Mouse (Mus musculus) MEL (cell line): ENCODE data around the gene Nr5a2.

Experiments
- CHD2 ChIP-seq: IDR thresholded peaks from 2 replicates; pipeline ENCODE4 v1.6.1; 2011; ENCODE audit warnings: low read length, improper control_type of control experiment
- CTCF ChIP-seq, 3 experiments: IDR thresholded peaks in 2 of 3; conservative IDR thresholded peaks in 1 of 3; 2 replicates each; pipeline ENCODE4 v1.5.1; 2011 to 2012; ENCODE audit warnings: low read length in 3 of 3, low read depth in 2 of 3, mild to moderate bottlenecking in 2 of 3, improper control_type of control experiment in 1 of 3, inconsistent platforms in 1 of 3, mixed read lengths in 1 of 3, moderate library complexity in 1 of 3; ENCODE audit not compliant: control insufficient read depth in 1 of 3, insufficient read depth in 1 of 3, poor library complexity in 1 of 3, severe bottlenecking in 1 of 3
- E2F4 ChIP-seq: IDR thresholded peaks from 2 replicates; pipeline ENCODE4 v1.6.1; 2011; ENCODE audit warnings: low read depth, low read length, improper control_type of control experiment, borderline replicate concordance
- HCFC1 ChIP-seq: IDR thresholded peaks from 2 replicates; pipeline ENCODE4 v1.6.1; 2012; ENCODE audit warnings: low read depth, mild to moderate bottlenecking, inconsistent platforms, low read length, improper control_type of control experiment, moderate library complexity
- POLR2A ChIP-seq, 2 experiments: IDR thresholded peaks; 2 replicates each; pipeline ENCODE4 v1.6.1; 2011 to 2012; ENCODE audit warnings: low read length in 2 of 2, mild to moderate bottlenecking in 2 of 2, control low read depth in 1 of 2, improper control_type of control experiment in 1 of 2, low read depth in 1 of 2, moderate library complexity in 1 of 2; ENCODE audit not compliant: control insufficient read depth in 1 of 2, insufficient read depth in 1 of 2, poor library complexity in 1 of 2
- SMC3 ChIP-seq: IDR thresholded peaks from 2 replicates; pipeline ENCODE4 v1.6.1; 2011; ENCODE audit warnings: low read depth, low read length, improper control_type of control experiment
- UBTF ChIP-seq: IDR thresholded peaks from 2 replicates; pipeline ENCODE4 v1.6.1; 2012; ENCODE audit warnings: low read depth, mild to moderate bottlenecking, inconsistent platforms, low read length, improper control_type of control experiment, moderate library complexity, borderline replicate concordance; ENCODE audit not compliant: insufficient read depth

- no peak for TF ChIP-seq E2F4
- no peak for TF ChIP-seq SMC3
- TF ChIP-seq POLR2A (IDR thresholded peaks at IDR 0.05; ENCODE audit: control insufficient read depth in 1 of 2, insufficient read depth in 1 of 2, low read depth in 1 of 2, low read length in 2 of 2, poor library complexity in 1 of 2): no peak
- no peak for TF ChIP-seq CHD2
- no peak for TF ChIP-seq UBTF
- no peak for TF ChIP-seq HCFC1
- no peak for TF ChIP-seq CTCF (IDR thresholded peaks at IDR 0.05 in 2 of 3, conservative IDR thresholded peaks at IDR 0.05 in 1 of 3; ENCODE audit: control insufficient read depth in 1 of 3, insufficient read depth in 1 of 3, low read depth in 2 of 3, low read length in 3 of 3, poor library complexity in 1 of 3, severe bottlenecking in 1 of 3)
Observed at GRCm38 (mm10) chr1:136890439-136890838, 69.8 kb downstream of the Nr5a2 start.
